Mouse (Mus musculus): ENCODE measurements around the gene Dusp3.

- TF ChIP-seq EP300 (IDR thresholded peaks at IDR 0.05; ENCODE audit: insufficient read depth, low read depth, low read length) (no peak), POLR2A (IDR thresholded peaks at IDR 0.05; ENCODE audit: insufficient read depth, low read length) (no peak), CTCF (IDR thresholded peaks at IDR 0.05; ENCODE audit: low read depth, low read length) (no peak)
Observed at GRCm38 (mm10) chr11:101991813-101992212, 5.0 kb upstream of the Dusp3 start.
